Mouse (Mus musculus) olfactory bulb, adult 2 months (tissue): ENCODE measurements around the gene Aste1.

Source experiments
- CTCF ChIP-seq: fragments of 200-500 bp; IDR thresholded peaks from 2 replicates; pipeline ENCODE4 v1.5.1; 2012; ENCODE audit warnings: low read depth, mild to moderate bottlenecking, low read length, moderate library complexity; ENCODE audit not compliant: insufficient read depth
- POLR2A ChIP-seq: fragments of 200-500 bp; IDR thresholded peaks from 2 replicates; pipeline ENCODE4 v1.6.1; 2012; ENCODE audit warnings: mild to moderate bottlenecking, low read depth, low read length, moderate library complexity; ENCODE audit not compliant: insufficient read depth

DNA sequence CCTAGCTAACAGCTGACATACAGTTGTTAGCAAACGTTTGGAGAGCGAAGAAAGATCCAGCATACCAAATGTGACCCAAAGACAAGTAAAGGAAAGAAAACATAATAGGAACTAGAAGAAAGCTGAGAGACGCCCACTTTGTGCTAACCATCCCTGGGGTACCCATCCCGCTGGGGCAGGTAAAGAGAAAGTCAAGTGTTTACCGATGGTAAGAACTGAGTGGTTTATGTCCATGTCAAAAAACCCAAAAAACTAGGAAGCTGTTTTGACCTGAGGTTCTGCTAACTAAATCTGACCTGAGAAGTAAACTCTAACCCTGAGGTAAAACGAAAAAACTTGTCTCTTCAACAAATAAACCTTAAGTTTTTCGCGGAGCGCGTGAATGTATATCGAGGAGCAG is 472 bp upstream of the Aste1 start:
- TF ChIP-seq POLR2A (no peak), CTCF (no peak)
